Mouse (Mus musculus) MEL (cell line): ENCODE data around the gene Gpr137c. TPM values are rescaled to one million over a fixed set of nuclear protein-coding genes. Genes with fewer than 3 reads are reported as not detected.

Experiments used
- DNase-seq: peaks from one replicate; pipeline ENCODE4 v3.0.0; 2011; ENCODE audit warnings: low read depth, low spot score
- H3K27ac ChIP-seq: 2 replicates; pipeline ENCODE4 v1.5.1; 2012; ENCODE audit warnings: low read depth, mild to moderate bottlenecking, control low read depth, low read length, moderate library complexity; ENCODE audit not compliant: control insufficient read depth
- H3K27me3 ChIP-seq, 2 experiments: fragments of 150-350 bp in 1 of 2; sonication (generic) in 1 of 2; 2 replicates each; pipeline ENCODE4 v1.6.1; 2012; ENCODE audit warnings: low read length in 2 of 2, mild to moderate bottlenecking in 2 of 2, improper control_type of control experiment in 1 of 2, moderate library complexity in 1 of 2; ENCODE audit not compliant: insufficient read depth in 2 of 2, control insufficient read depth in 1 of 2
- H3K36me3 ChIP-seq, 2 experiments: 2 replicates each; pipeline ENCODE4 v1.6.1; 2012 to 2014; ENCODE audit warnings: low read length in 2 of 2, improper control_type of control experiment in 1 of 2, inconsistent platforms in 1 of 2, mild to moderate bottlenecking in 1 of 2; ENCODE audit not compliant: insufficient read depth in 2 of 2, control insufficient read depth in 1 of 2
- H3K4me1 ChIP-seq, 2 experiments: fragments of 150-350 bp in 1 of 2; sonication (generic) in 1 of 2; 2 replicates each; pipeline ENCODE4 v1.6.1; 2012; ENCODE audit warnings: low read length in 2 of 2, improper control_type of control experiment in 1 of 2, mild to moderate bottlenecking in 1 of 2; ENCODE audit not compliant: insufficient read depth in 2 of 2, control insufficient read depth in 1 of 2
- H3K4me3 ChIP-seq, 2 experiments: fragments of 150-350 bp in 1 of 2; sonication (generic) in 1 of 2; 2 replicates each; pipeline ENCODE4 v1.5.1; 2012; ENCODE audit warnings: low read depth in 2 of 2, low read length in 2 of 2, mild to moderate bottlenecking in 2 of 2, moderate library complexity in 2 of 2, control low read depth in 1 of 2, improper control_type of control experiment in 1 of 2; ENCODE audit not compliant: control insufficient read depth in 1 of 2, insufficient read depth in 1 of 2
- H3K79me2 ChIP-seq: 2 replicates; pipeline ENCODE4 v1.6.1; 2012; ENCODE audit warnings: mild to moderate bottlenecking, low read length, moderate library complexity; ENCODE audit not compliant: control insufficient read depth, poor library complexity, insufficient read depth
- H3K9ac ChIP-seq: 2 replicates; pipeline ENCODE4 v1.6.1; 2012; ENCODE audit warnings: low read depth, mild to moderate bottlenecking, control low read depth, low read length, moderate library complexity; ENCODE audit not compliant: control insufficient read depth, poor library complexity, severe bottlenecking
- H3K9me3 ChIP-seq: fragments of 150-350 bp; sonication (generic); replicated peaks from 2 replicates; pipeline ENCODE4 v1.6.1; 2012; ENCODE audit warnings: mild to moderate bottlenecking, low read length, improper control_type of control experiment, moderate library complexity; ENCODE audit not compliant: insufficient read depth
- CTCF ChIP-seq, 3 experiments: IDR thresholded peaks in 2 of 3; conservative IDR thresholded peaks in 1 of 3; 2 replicates each; pipeline ENCODE4 v1.5.1; 2011 to 2012; ENCODE audit warnings: low read length in 3 of 3, low read depth in 2 of 3, mild to moderate bottlenecking in 2 of 3, improper control_type of control experiment in 1 of 3, inconsistent platforms in 1 of 3, mixed read lengths in 1 of 3, moderate library complexity in 1 of 3; ENCODE audit not compliant: control insufficient read depth in 1 of 3, insufficient read depth in 1 of 3, poor library complexity in 1 of 3, severe bottlenecking in 1 of 3
- ETS1 ChIP-seq: IDR thresholded peaks from 2 replicates; pipeline ENCODE4 v1.6.1; 2012; ENCODE audit warnings: low read depth, mild to moderate bottlenecking, inconsistent platforms, low read length, improper control_type of control experiment, moderate library complexity
- GABPA ChIP-seq: IDR thresholded peaks from 2 replicates; pipeline ENCODE4 v1.6.1; 2012; ENCODE audit warnings: low read depth, mild to moderate bottlenecking, inconsistent platforms, low read length, improper control_type of control experiment, moderate library complexity
- GATA1 ChIP-seq: IDR thresholded peaks from 2 replicates; pipeline ENCODE4 v1.6.1; 2011; ENCODE audit warnings: low read depth, low read length, improper control_type of control experiment
- MAZ ChIP-seq: IDR thresholded peaks from 2 replicates; pipeline ENCODE4 v1.6.1; 2012; ENCODE audit warnings: low read depth, mild to moderate bottlenecking, inconsistent platforms, low read length, improper control_type of control experiment
- MYB ChIP-seq: IDR thresholded peaks from 2 replicates; pipeline ENCODE4 v1.6.1; 2011; ENCODE audit warnings: mild to moderate bottlenecking, low read depth, low read length, improper control_type of control experiment
- MYC ChIP-seq: IDR thresholded peaks from 2 replicates; pipeline ENCODE4 v1.6.1; 2011; ENCODE audit warnings: low read depth, mild to moderate bottlenecking, low read length, improper control_type of control experiment, moderate library complexity
- NRF1 ChIP-seq: IDR thresholded peaks from 2 replicates; pipeline ENCODE4 v1.6.1; 2014; ENCODE audit warnings: low read depth, mild to moderate bottlenecking, inconsistent platforms, low read length, improper control_type of control experiment, moderate library complexity; ENCODE audit not compliant: poor library complexity, insufficient read depth, severe bottlenecking
- POLR2AphosphoS2 ChIP-seq: IDR thresholded peaks from 2 replicates; pipeline ENCODE4 v1.6.1; 2011; ENCODE audit warnings: low read length, improper control_type of control experiment
- POLR2AphosphoS5 ChIP-seq: IDR thresholded peaks from 2 replicates; pipeline ENCODE4 v1.6.1; 2012; ENCODE audit warnings: low read depth, borderline replicate concordance, mild to moderate bottlenecking, inconsistent platforms, low read length, moderate library complexity, mixed read lengths
- RAD21 ChIP-seq: IDR thresholded peaks from 2 replicates; pipeline ENCODE4 v1.6.1; 2011; ENCODE audit warnings: mild to moderate bottlenecking, low read depth, low read length, improper control_type of control experiment
- SMC3 ChIP-seq: IDR thresholded peaks from 2 replicates; pipeline ENCODE4 v1.6.1; 2011; ENCODE audit warnings: low read depth, low read length, improper control_type of control experiment
- TAL1 ChIP-seq: IDR thresholded peaks from 2 replicates; pipeline ENCODE4 v1.6.1; 2012; ENCODE audit warnings: mild to moderate bottlenecking, inconsistent platforms, low read length, moderate library complexity, mixed read lengths
- TBP ChIP-seq: IDR thresholded peaks from 2 replicates; pipeline ENCODE4 v1.8.0; 2011; ENCODE audit warnings: low read depth, low read length, improper control_type of control experiment
- USF1 ChIP-seq: IDR thresholded peaks from 2 replicates; pipeline ENCODE4 v1.6.1; 2014; ENCODE audit warnings: low read depth, mild to moderate bottlenecking, inconsistent platforms, low read length, improper control_type of control experiment, moderate library complexity
- ZKSCAN1 ChIP-seq: IDR thresholded peaks from 2 replicates; pipeline ENCODE4 v1.6.1; 2012; ENCODE audit warnings: low read depth, mild to moderate bottlenecking, inconsistent platforms, low read length, improper control_type of control experiment, moderate library complexity
- ZMIZ1 ChIP-seq: IDR thresholded peaks from 2 replicates; pipeline ENCODE4 v1.6.1; 2012; ENCODE audit warnings: low read depth, mild to moderate bottlenecking, inconsistent platforms, low read length, improper control_type of control experiment, moderate library complexity
- polyA plus RNA-seq, 2 experiments: library from polyadenylated mRNA; stranded (reverse) in 1 of 2; unstranded in 1 of 2; fragments of >175 nt in 1 of 2; fragments of >200 nt in 1 of 2; gene quantifications; 2 replicates each; pipeline versions ENCODE4 v1.2.1 to v1.2.4; 2012; ENCODE audit warnings: low replicate concordance in 2 of 2, low read depth in 1 of 2; ENCODE audit not compliant: insufficient read length in 2 of 2, insufficient read depth in 1 of 2, missing spikeins in 1 of 2
- total RNA-seq: library from RNA; depleted of rRNA; stranded (reverse); fragments of 300-350 nt; gene quantifications from 2 replicates; pipeline ENCODE4 v1.2.3, GENCODE M21; 2012

The Gpr137c gene
- total and polyA plus RNA-seq, 3 experiments, result 0.01 TPM; not detected in 2

GRCm38 (mm10) chr14:45291608-45292007 lies 72.1 kb downstream of the Gpr137c start:
- TF ChIP-seq MYB (no peak), ZKSCAN1 (no peak), RAD21 (no peak), GABPA (no peak), ZMIZ1 (no peak), POLR2AphosphoS2 (no peak), POLR2AphosphoS5 (no peak), GATA1 (no peak), NRF1 (no peak), CTCF (IDR thresholded peaks at IDR 0.05 in 2 of 3, conservative IDR thresholded peaks at IDR 0.05 in 1 of 3; ENCODE audit: control insufficient read depth in 1 of 3, insufficient read depth in 1 of 3, low read depth in 2 of 3, low read length in 3 of 3, poor library complexity in 1 of 3, severe bottlenecking in 1 of 3) (no peak), TAL1 (no peak), MYC (no peak), USF1 (no peak), TBP (no peak), SMC3 (no peak), ETS1 (no peak)
- Histone ChIP-seq H3K79me2 (no peaks in the 10 kb centered on the region; the same call in 1 of the 2 replicates), H3K4me3 (no peak overlapping the region), H3K36me3 (peaks cover 0 to 73% of the 10 kb centered on the region in 2 experiments; a peak in 2 of 4 replicates), H3K27me3 (no peaks in the 10 kb centered on the region), H3K9ac (no peak overlapping the region), H3K27ac (no peak overlapping the region), H3K9me3 (no peaks in the 10 kb centered on the region), H3K4me1 (no peaks in the 10 kb centered on the region)
- DNase-seq, result no peak

DNA sequence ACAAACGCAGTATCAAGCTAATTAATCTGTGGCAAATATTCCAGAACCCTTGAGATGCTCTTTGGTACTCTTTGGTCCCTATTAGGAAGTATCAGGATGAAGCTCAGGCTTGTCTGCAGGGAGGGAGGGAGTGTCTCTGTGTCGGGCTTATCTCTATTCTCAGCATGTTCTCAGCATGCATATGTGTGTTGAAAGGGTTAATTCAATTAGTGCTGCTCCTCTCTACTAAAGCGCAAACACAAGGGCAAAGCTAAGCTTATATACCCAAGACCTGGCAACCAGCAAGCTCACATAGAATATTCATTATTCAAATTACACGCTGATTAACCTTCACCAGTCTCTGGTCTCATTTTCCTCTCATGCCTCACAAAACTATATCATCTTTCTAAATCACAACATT lies 84.4 kb downstream of the Gpr137c start:
- Histone ChIP-seq H3K27me3 (no peaks in the 10 kb centered on the region), H3K4me3 (no peak overlapping the region), H3K4me1 (peaks cover 0 to 5% of the 10 kb centered on the region in 2 experiments; a peak in 2 of 4 replicates), H3K79me2 (peaks cover 18% of the 10 kb centered on the region)
- TF ChIP-seq MAZ (no peak), USF1 (no peak)
- TF ChIP-seq, all 39 proteins: peak for 0
- no peak for DNase-seq
- Histone ChIP-seq H3K9ac (no peak overlapping the region), H3K9me3 (no peaks in the 10 kb centered on the region), H3K27ac (no peak overlapping the region), H3K36me3 (peaks cover 12 to 73% of the 10 kb centered on the region in 2 experiments)
